Mouse (Mus musculus) frontal cortex, postnatal 36 days (tissue): ENCODE data around the gene Rab38.

ENCODE experiments used
- DNase-seq, 2 experiments: peaks; one replicate each; pipeline ENCODE4 v3.0.0; 2022; ENCODE audit warnings: low spot score in 2 of 2

Rab38 gene

GRCm38 (mm10) chr7:88429786-88430691 lies at the start of gene Rab38:
Gene Rab38, plus strand, starts transcription at chr7:88430273.
- DNase-seq, result peak; percentile 9 to 23

GRCm38 (mm10) chr7:88394568-88394967 lies 35.5 kb upstream of the Rab38 start:
- no peak for DNase-seq

- DNase-seq, result no peak
These were observed 34.3 kb upstream of the Rab38 start for GRCm38 (mm10) chr7:88395745-88396144.

- no peak for DNase-seq
These were observed 24.8 kb upstream of the Rab38 start for GRCm38 (mm10) chr7:88405311-88405710.

- DNase-seq, result no peak
These were observed 23.6 kb upstream of the Rab38 start for GRCm38 (mm10) chr7:88406466-88406865.

GRCm38 (mm10) chr7:88421821-88422220 lies 8.3 kb upstream of the Rab38 start:
- DNase-seq, result no peak

- DNase-seq, result no peak
These were observed 6.2 kb upstream of the Rab38 start for GRCm38 (mm10) chr7:88423889-88424288.

- no peak for DNase-seq
These were observed 4.3 kb upstream of the Rab38 start for GRCm38 (mm10) chr7:88425744-88426143.

GRCm38 (mm10) chr7:88427484-88427883 lies 2.6 kb upstream of the Rab38 start:
- no peak for DNase-seq

GRCm38 (mm10) chr7:88430692-88431084 lies 615 bp downstream of the Rab38 start:
- DNase-seq, result no peak

GRCm38 (mm10) chr7:88440301-88440700 lies 10.2 kb downstream of the Rab38 start:
- no peak for DNase-seq

GRCm38 (mm10) chr7:88442649-88443048 lies 12.6 kb downstream of the Rab38 start:
- no peak for DNase-seq

GRCm38 (mm10) chr7:88443435-88443834 lies 13.4 kb downstream of the Rab38 start:
- DNase-seq, result no peak

- DNase-seq, result no peak
These were observed 15.3 kb downstream of the Rab38 start for GRCm38 (mm10) chr7:88445320-88445903.

GRCm38 (mm10) chr7:88453234-88453633 lies 23.2 kb downstream of the Rab38 start:
- no peak for DNase-seq

GRCm38 (mm10) chr7:88457827-88458226 lies 27.8 kb downstream of the Rab38 start:
- DNase-seq, result no peak

- no peak for DNase-seq
These were observed 37.7 kb downstream of the Rab38 start for GRCm38 (mm10) chr7:88467754-88468153.

- DNase-seq, result no peak
These were observed 52.1 kb downstream of the Rab38 start for GRCm38 (mm10) chr7:88482110-88482619.

- DNase-seq, result no peak
These were observed 52.6 kb downstream of the Rab38 start for GRCm38 (mm10) chr7:88482628-88483027.

GRCm38 (mm10) chr7:88491020-88491419 lies 60.9 kb downstream of the Rab38 start:
- no peak for DNase-seq

GRCm38 (mm10) chr7:88502217-88502817 lies 72.2 kb downstream of the Rab38 start:
- no peak for DNase-seq

GRCm38 (mm10) chr7:88509748-88510147 lies 79.7 kb downstream of the Rab38 start:
- DNase-seq, result no peak

- no peak for DNase-seq
These were observed 92.4 kb downstream of the Rab38 start for GRCm38 (mm10) chr7:88522481-88522880.
